Mouse (Mus musculus) olfactory bulb, adult 2 months (tissue): ENCODE measurements around the gene Dscam.

Experiments used
- CTCF ChIP-seq: fragments of 200-500 bp; IDR thresholded peaks from 2 replicates; pipeline ENCODE4 v1.5.1; 2012; ENCODE audit warnings: low read depth, mild to moderate bottlenecking, low read length, moderate library complexity; ENCODE audit not compliant: insufficient read depth
- POLR2A ChIP-seq: fragments of 200-500 bp; IDR thresholded peaks from 2 replicates; pipeline ENCODE4 v1.6.1; 2012; ENCODE audit warnings: mild to moderate bottlenecking, low read depth, low read length, moderate library complexity; ENCODE audit not compliant: insufficient read depth

- TF ChIP-seq CTCF (no peak), POLR2A (no peak)
Measured at GRCm38 (mm10) chr16:96676663-96677062, 493.9 kb downstream of the Dscam start.
